Mouse (Mus musculus) embryonic facial prominence, embryonic 13.5 days (tissue): ENCODE results near the gene Bbs1. TPM values are rescaled to one million over a fixed set of nuclear protein-coding genes. Genes with fewer than 3 reads are reported as not detected.
"Not testable (repeated sequence)": the region's sequence is repeated elsewhere in the genome, so short reads cannot be mapped to it uniquely, and the experiment has no call there.

Experiments
- ATAC-seq: fragments of 200-750 bp; cut with Nextera tagmentation; 2 replicates; pipeline ENCODE4 v1.8.0; 2017; ENCODE audit warnings: low read depth; ENCODE audit not compliant: insufficient number of reproducible peaks, insufficient read depth, low FRiP score, low TSS enrichment
- H3K27ac ChIP-seq: fragments of 300-500 bp; sonication (generic); 2 replicates; pipeline ENCODE4 v1.5.1; 2015; ENCODE audit warnings: moderate library complexity, mild to moderate bottlenecking, inconsistent platforms
- H3K27me3 ChIP-seq: fragments of 300-500 bp; sonication (generic); 2 replicates; pipeline ENCODE4 v1.6.1; 2015; ENCODE audit warnings: mild to moderate bottlenecking, inconsistent platforms
- H3K36me3 ChIP-seq: fragments of 300-500 bp; sonication (generic); 2 replicates; pipeline ENCODE4 v1.6.1; 2015; ENCODE audit warnings: mild to moderate bottlenecking, inconsistent platforms
- H3K4me1 ChIP-seq: fragments of 300-500 bp; sonication (generic); 2 replicates; pipeline ENCODE4 v1.6.1; 2015; ENCODE audit warnings: inconsistent platforms
- H3K4me2 ChIP-seq: fragments of 300-500 bp; sonication (generic); 2 replicates; pipeline ENCODE4 v1.6.1; 2015; ENCODE audit warnings: moderate library complexity, mild to moderate bottlenecking, inconsistent platforms
- H3K4me3 ChIP-seq: fragments of 300-500 bp; sonication (generic); 2 replicates; pipeline ENCODE4 v1.5.1; 2015; ENCODE audit warnings: mild to moderate bottlenecking, inconsistent platforms
- H3K9ac ChIP-seq: fragments of 300-500 bp; sonication (generic); 2 replicates; pipeline ENCODE4 v1.6.1; 2015; ENCODE audit warnings: mild to moderate bottlenecking, inconsistent platforms
- H3K9me3 ChIP-seq: fragments of 300-500 bp; sonication (generic); 2 replicates; pipeline ENCODE4 v1.6.1; 2016; ENCODE audit warnings: inconsistent platforms
- WGBS: fragments of 180-500 bp; shearing (Covaris S2); methylation state at CpG from one replicate; pipeline ENCODE4 v1.1.7; 2015; ENCODE audit warnings: mixed read lengths; 5-methylcytosine and 5-hydroxymethylcytosine counted together
- polyA plus RNA-seq: library from polyadenylated mRNA; unstranded; fragments of >200 nt; fragmentation: Nextera tagmentation; extraction: Ambion mirVana; gene quantifications from 2 replicates; pipeline ENCODE4 v1.2.1, GENCODE M21; 2015

Bbs1 gene
- polyA plus RNA-seq, 1 experiment from 2014 or later, result 5.6 TPM

DNA sequence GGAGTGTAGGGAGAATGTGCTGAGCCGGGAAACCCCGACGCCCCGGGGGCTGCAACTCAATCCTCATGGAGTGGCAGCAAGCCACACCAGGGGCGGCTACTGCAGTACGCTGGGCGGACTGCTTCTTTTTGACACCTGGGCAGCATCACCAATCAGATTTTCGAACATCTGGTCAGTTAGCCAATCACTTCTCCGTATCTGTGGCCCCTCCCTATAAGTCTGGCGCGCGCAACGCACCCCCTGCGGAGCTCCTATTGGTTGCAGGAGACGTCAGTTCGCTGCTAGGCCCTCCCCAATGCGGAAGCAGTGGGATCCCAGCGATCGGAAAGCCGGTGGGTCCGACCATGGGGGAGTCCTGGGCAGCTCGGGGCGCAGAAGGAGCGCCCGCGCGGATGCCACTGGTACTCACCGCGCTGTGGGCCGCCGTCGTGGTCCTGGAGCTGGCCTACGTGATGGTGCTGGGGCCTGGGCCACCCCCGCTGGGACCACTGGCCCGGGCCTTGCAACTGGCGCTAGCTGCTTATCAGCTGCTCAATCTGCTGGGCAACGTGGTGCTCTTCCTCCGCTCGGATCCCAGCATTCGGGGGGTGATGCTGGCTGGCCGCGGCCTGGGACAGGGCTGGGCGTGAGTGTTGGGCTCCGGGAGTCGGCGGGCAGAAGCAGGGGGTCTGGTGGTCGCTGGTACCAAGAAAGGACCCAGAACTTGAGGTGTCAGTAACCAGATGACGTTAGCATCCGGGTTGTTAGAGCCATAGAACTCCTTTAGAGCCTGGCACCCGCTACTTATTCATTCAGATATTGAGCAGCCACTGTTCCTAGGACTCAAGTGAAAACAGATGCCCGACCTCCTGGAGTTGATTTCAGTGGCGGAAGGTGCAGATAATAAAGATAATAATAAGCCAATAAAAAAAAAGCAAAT lies 27.8 kb downstream of the Bbs1 start, which contains the start of gene Zdhhc24:
Gene Zdhhc24, plus strand, starts transcription at position 264 of the 919 bp plus-strand sequence.
- Histone ChIP-seq H3K9ac (peak within 1 kb of the TSS; percentile 89), H3K9me3 (no peaks in the 10 kb centered on the region), H3K27me3 (peaks cover 4% of the 10 kb centered on the region; the same call in 1 of the 2 replicates), H3K4me3 (peak within 1 kb of the TSS; percentile 94), H3K27ac (peak within 1 kb of the TSS; percentile 75), H3K4me2 (peak within 1 kb of the TSS; percentile 89), H3K4me1 (peaks cover 16% of the 10 kb centered on the region), H3K36me3 (0 out of 2 replicates have a peak, but pooled peaks cover 4% of the 10 kb centered on the region)
- WGBS, result under 1% methylated on average over 52 of the region's 52 CpGs
- peak; percentile 95 for ATAC-seq

- peak within 1 kb of the TSS; percentile 89 for H3K4me2 ChIP-seq
- H3K4me1 ChIP-seq, result peaks cover 16% of the 10 kb centered on the region
- WGBS, result 2% methylated on average over 17 of the region's 17 CpGs
Observed at GRCm38 (mm10) chr19:4877785-4878184, 28.6 kb downstream of the Bbs1 start, which contains the start of gene Actn3. Gene Actn3 (minus strand): TSS chr19:4877909.

DNA sequence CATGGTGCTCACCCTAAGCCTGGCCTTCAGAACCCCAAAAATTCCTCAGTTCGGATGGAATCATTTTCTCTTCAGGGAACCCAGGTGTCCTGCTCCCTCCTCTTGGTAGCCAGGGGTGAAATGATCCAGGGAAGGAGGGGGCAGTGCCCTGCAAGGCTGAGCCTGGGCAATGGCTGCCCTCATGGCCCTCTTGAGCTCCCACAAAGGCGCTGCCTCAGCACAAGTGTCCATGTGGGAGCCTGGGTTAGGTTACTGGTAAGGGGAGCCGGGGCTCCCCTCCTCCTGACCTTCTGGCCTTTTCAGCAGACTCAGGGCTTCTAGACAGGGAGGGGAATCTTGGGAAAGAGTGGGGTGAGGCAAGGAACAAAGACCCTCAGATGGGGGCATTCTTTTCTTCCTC lies 29.7 kb downstream of the Bbs1 start:
- H3K27ac ChIP-seq, result no peak overlapping the region
- H3K27me3 ChIP-seq, result peaks cover 4% of the 10 kb centered on the region; the same call in 1 of the 2 replicates
- H3K9me3 ChIP-seq, result no peaks in the 10 kb centered on the region
- H3K9ac ChIP-seq, result no peak overlapping the region
- no peak for ATAC-seq
- peak overlapping the region; percentile 9; the same call in 1 of the 2 replicates for H3K4me2 ChIP-seq
- no peaks in the 10 kb centered on the region for H3K36me3 ChIP-seq
- peaks cover 16% of the 10 kb centered on the region for H3K4me1 ChIP-seq
- WGBS, result 39% methylated on average over 3 of the region's 3 CpGs
- no peak overlapping the region for H3K4me3 ChIP-seq

More at GRCm38 (mm10) chr19:4877785-4878184, 28.6 kb downstream of the Bbs1 start, which contains the start of gene Actn3:
- Histone ChIP-seq H3K9ac (peak within 1 kb of the TSS; percentile 89), H3K4me3 (peak within 1 kb of the TSS; percentile 94), H3K27me3 (peaks cover 4% of the 10 kb centered on the region; the same call in 1 of the 2 replicates), H3K27ac (peak within 1 kb of the TSS; percentile 75), H3K9me3 (no peaks in the 10 kb centered on the region), H3K36me3 (no peaks in the 10 kb centered on the region)
- ATAC-seq, result no peak

- Histone ChIP-seq H3K4me2 (no peak overlapping the region), H3K4me3 (no peak overlapping the region), H3K9ac (no peak overlapping the region), H3K4me1 (peaks cover 16% of the 10 kb centered on the region), H3K36me3 (no peaks in the 10 kb centered on the region), H3K27ac (no peak overlapping the region), H3K9me3 (no peaks in the 10 kb centered on the region), H3K27me3 (peaks cover 4% of the 10 kb centered on the region; the same call in 1 of the 2 replicates)
- ATAC-seq, result no peak
- 59% methylated on average over 4 of the region's 4 CpGs for WGBS
Observed at GRCm38 (mm10) chr19:4876241-4876640, 30.2 kb downstream of the Bbs1 start.

GRCm38 (mm10) chr19:4874613-4875012 lies 31.8 kb downstream of the Bbs1 start:
- not testable (repeated sequence) for H3K27me3 ChIP-seq, H3K36me3 ChIP-seq, H3K9ac ChIP-seq, H3K4me3 ChIP-seq, H3K27ac ChIP-seq, H3K4me2 ChIP-seq, ATAC-seq, H3K9me3 ChIP-seq
- WGBS, result 88% methylated on average over 1 of the region's 1 CpGs
- peaks cover 16% of the 10 kb centered on the region for H3K4me1 ChIP-seq

- Histone ChIP-seq H3K4me3 (peak overlapping the region; percentile 14; the same call in 1 of the 2 replicates), H3K9ac (peak overlapping the region; percentile 47; the same call in 1 of the 2 replicates), H3K36me3 (peaks cover 7% of the 10 kb centered on the region), H3K4me1 (peaks cover 6% of the 10 kb centered on the region; the same call in 1 of the 2 replicates), H3K9me3 (no peaks in the 10 kb centered on the region), H3K27me3 (peaks cover 21% of the 10 kb centered on the region), H3K27ac (no peak overlapping the region), H3K4me2 (peak overlapping the region; percentile 41)
- WGBS, result 7% methylated on average over 17 of the region's 17 CpGs
- ATAC-seq, result no peak
Observed at GRCm38 (mm10) chr19:4865147-4865546, 41.3 kb downstream of the Bbs1 start.

GRCm38 (mm10) chr19:4863048-4863447 lies 43.4 kb downstream of the Bbs1 start:
- Histone ChIP-seq H3K4me2 (no peak overlapping the region), H3K4me1 (peaks cover 6% of the 10 kb centered on the region; the same call in 1 of the 2 replicates), H3K4me3 (no peak overlapping the region), H3K27me3 (peaks cover 21% of the 10 kb centered on the region), H3K27ac (no peak overlapping the region), H3K9me3 (no peaks in the 10 kb centered on the region), H3K36me3 (peaks cover 11% of the 10 kb centered on the region), H3K9ac (no peak overlapping the region)
- ATAC-seq, result no peak
- WGBS, result 83% methylated on average over 6 of the region's 6 CpGs

DNA sequence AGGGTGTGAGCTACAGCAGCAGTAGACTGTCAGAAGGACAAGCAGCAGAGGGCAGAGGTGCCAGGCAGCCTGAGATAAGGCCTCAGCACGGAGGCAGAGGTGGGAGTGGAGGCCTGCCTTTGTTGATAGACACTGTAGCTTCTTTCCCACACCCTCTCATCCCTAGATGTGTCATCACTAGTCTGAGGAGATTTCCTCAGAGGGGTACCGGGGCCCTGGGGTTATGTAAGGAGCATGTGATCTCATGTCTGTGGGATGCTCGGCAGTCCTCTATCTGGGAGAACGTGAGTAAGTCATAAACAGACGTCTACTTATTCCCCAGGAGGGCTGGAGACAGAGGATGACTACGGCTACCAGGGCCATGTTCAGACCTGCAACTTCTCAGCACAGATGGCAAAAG lies 47.3 kb downstream of the Bbs1 start:
- H3K9ac ChIP-seq, result no peak overlapping the region
- H3K27ac ChIP-seq, result no peak overlapping the region
- 72% methylated on average over 6 of the region's 6 CpGs for whole genome bisulfite sequencing
- H3K9me3 ChIP-seq, result no peaks in the 10 kb centered on the region
- H3K4me1 ChIP-seq, result peaks cover 4% of the 10 kb centered on the region
- peaks cover 11% of the 10 kb centered on the region for H3K36me3 ChIP-seq
- no peak overlapping the region for H3K4me3 ChIP-seq
- no peak overlapping the region for H3K4me2 ChIP-seq
- H3K27me3 ChIP-seq, result peaks cover 2% of the 10 kb centered on the region; the same call in 1 of the 2 replicates
- ATAC-seq, result no peak

DNA sequence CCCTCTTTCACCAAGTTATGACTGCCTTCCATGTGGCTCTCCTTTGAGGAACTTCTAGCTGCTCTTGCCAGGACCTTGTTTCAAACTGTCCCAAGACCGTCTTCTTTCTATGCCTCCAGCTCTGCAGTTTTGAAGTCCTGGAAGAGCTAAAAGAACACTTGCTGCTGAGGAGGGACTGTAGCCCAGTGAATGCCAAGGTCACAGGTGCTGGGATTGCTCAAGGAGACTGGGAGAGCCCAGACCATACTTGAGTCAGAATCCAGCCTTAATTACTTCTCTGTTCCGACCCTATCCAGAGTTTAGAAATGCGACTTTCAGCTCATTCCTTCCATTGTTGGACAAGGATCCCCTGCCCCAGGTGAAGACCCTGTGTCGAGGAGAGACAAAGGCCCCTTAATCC lies 50.5 kb downstream of the Bbs1 start:
- no peak overlapping the region for H3K27ac ChIP-seq
- peak overlapping the region; percentile 96 for H3K4me2 ChIP-seq
- peak overlapping the region; percentile 79; the same call in 1 of the 2 replicates for H3K9ac ChIP-seq
- H3K9me3 ChIP-seq, result no peaks in the 10 kb centered on the region
- 70% methylated on average over 4 of the region's 4 CpGs for WGBS
- 0 out of 2 replicates have a peak, but pooled peaks cover 2% of the 10 kb centered on the region for H3K27me3 ChIP-seq
- peaks cover 8% of the 10 kb centered on the region for H3K36me3 ChIP-seq
- peaks cover 4% of the 10 kb centered on the region for H3K4me1 ChIP-seq
- no peak for ATAC-seq
- H3K4me3 ChIP-seq, result peak overlapping the region; percentile 57

DNA sequence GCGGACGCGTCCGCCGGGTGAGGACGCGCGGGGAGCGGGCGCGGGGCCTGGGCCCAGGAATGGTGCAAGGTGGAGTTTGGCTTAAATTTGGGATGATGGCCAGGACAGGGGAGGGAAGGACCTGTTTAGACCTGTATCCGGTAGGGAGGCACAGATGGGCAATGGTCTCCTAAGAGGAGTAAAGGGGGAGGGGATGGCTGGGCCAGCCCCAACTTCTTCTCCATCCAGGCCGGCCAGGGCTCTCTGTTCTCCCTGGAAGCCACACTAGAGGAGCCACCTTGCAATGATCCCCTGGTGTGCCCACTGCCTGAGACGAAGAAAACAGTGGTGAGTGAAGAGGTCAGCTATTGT lies 51.0 kb downstream of the Bbs1 start:
- 2% methylated on average over 14 of the region's 14 CpGs for WGBS
- H3K27me3 ChIP-seq, result 0 out of 2 replicates have a peak, but pooled peaks cover 2% of the 10 kb centered on the region
- ATAC-seq, result 0 out of 2 replicates have a peak, but pooled peaks have one; percentile 43
- H3K4me3 ChIP-seq, result peak overlapping the region; percentile 57
- H3K9me3 ChIP-seq, result no peaks in the 10 kb centered on the region
- H3K36me3 ChIP-seq, result peaks cover 7% of the 10 kb centered on the region
- peak overlapping the region; percentile 79 for H3K9ac ChIP-seq
- H3K27ac ChIP-seq, result no peak overlapping the region; the same call in 1 of the 2 replicates
- peak overlapping the region; percentile 96 for H3K4me2 ChIP-seq
- peaks cover 4% of the 10 kb centered on the region for H3K4me1 ChIP-seq
